Mouse (Mus musculus): ENCODE measurements around the gene Mogat1.
"Not testable (repeated sequence)": the region's sequence is repeated elsewhere in the genome, so short reads cannot be mapped to it uniquely, and the experiment has no call there.

Gene Mogat1

DNA sequence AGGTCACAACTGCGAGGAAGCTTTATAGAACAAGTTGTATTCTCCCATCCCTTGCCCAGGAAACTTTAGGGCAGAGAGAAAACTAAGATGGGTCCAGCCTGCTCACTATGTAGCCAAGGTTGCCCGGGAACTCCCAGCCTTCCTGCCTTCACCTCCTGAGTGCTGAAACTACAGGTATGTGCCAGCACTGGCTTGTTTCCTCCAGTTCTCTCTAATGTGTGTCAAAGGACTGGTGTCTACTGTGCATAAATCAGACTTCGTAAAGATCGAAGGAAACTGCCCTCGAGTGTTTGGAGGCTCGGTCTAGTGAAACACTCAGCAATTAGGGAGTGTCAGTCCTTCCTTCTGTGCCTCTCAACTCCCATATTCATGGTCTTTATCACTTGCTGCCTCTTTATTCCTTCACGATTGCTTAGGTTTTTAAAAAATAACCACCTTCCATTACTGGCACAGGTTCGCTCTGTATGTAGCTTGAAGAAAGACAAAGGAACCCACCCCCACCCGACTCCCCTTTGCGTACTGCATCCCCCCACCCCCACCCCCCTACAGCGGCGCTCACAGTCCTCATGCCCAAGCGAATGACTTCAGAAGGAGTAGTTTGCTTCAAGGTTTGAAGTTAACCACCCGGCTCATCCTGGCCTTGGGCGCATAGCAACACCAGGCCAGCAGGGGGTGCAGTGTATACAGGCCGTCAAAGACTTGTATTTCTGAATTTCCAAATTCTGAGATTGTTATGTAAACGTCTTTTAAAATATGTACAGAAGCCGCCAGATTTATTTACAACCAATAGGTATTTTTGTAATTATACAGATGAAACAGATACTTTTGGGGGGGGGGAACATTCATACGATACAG, 25.7 kb downstream of the Mogat1 start:
- peak; percentile 43 for DNase-seq (ENCODE audit: low read depth)

DNA sequence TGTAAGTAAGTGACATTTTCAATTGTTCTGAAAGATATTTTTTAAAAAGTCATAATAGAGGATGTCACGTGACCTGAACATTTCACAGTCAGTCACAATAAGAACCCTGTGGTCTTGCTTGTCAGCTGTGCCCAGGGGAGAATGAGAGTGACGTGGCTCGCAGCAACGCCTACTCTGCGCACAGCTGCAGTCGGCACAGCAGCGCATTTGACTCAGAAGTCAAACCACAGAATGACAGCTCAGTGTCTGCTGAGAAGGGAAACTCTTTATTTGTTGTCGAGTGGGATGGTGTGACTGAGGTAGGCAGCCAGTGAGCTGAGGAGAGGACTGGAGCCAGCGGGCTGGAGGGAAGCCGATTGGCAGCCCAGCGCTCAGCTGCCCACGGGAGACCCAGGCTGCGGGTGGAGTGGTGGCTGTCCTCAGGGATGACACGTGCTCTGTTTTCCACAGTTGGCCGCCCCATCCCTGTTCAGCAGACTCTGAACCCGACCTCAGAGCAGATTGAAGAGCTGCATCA, 26.8 kb downstream of the Mogat1 start:
- DNase-seq (ENCODE audit: low read depth): no peak

DNA sequence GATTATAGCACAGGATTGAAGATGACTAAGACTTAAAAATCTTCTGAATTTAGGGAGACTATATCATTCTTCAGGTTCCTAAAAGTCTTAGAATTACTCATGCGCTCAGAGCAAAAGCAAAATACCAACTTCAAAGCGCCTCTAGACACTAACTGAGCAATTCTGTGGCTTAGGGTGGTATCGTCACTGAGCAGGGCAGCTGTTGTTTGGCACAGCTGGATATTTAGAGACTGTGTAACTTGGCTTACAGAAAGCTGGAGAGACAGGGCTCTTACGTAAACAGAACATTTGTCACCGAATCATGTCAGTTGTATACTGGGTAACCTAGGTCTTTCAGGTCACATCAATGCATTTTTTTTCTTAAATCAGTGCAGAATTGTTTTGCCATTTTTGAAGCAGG, 27.6 kb downstream of the Mogat1 start:
- DNase-seq (ENCODE audit: low read depth): no peak

DNA sequence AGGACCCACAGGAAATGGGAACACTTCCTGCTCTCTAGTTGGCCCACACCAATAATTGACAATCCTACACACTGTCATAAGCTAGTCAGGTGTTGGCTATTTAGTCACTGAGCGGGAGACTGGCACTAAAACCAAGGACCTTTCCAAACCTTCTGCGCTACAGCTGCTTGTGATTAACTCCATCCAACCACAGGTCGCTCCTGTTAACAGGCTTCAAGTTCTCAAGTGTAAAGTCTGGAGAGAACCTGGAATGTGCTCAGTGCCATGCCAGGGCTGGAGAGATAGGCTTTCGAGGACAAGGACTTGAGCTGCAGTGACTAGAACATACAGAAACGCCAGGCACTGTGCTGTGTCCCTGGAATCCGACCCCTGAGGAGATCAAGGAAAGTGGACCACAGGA, 28.4 kb downstream of the Mogat1 start:
- no peak for DNase-seq (ENCODE audit: low read depth)

DNA sequence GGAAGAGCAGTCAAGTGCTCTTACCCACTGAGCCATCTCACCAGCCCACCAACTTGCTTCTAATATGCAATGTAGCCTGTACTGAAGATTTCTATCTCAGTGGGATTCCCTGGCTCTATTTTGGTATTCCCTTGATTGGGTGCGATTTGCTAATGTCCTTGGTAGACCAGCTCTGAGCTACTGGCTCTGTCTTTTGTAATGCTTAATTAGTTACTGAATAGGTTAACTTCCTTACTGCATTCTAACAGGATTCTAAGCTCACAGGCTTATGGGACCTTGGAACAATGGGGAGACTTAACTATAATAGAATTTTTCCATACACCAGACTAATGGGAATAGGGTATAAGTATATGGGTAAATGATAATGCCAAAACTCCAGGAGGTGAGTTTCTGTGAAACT, 32.8 kb downstream of the Mogat1 start:
- DNase-seq (ENCODE audit: low read depth): not testable (repeated sequence)

DNA sequence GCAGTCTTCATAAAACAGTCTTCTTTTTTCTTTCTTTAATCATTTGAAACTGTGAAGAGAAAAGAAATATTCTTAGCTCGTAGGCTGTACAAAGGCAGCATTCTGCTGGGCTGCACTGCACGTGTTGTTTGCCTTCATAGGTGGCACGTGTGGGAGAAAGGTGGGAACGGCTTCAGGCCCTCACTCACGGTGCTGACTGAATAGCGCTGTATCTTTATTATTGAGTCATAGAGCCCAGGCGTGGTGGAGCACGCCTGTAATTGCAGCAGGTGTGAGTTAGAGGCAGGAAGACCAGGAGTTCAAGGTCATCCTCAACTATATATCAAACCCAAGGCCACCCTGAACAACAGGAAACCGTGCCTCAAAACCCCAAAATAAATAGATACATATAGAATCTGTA, 35.5 kb downstream of the Mogat1 start:
- DNase-seq (ENCODE audit: low read depth): no peak

DNA sequence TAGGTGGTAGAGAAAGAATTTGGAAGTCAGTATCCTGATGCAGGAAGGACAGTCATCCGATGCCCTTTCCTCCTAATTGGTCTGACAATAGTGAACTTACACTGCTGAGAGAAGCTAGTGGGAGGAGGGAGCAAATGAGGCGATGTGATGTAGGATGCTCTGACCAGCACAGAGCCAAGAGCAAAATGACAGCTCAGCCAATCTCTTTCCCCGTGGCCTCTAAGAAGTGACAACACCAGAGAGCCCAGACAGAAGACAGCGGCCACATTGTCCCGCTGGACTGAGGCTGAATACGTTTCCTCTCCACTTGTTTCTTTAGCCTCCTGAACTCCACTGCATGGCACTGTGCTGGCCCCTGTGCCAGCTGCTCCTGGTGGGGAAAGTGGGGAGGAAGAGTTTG, 38.2 kb downstream of the Mogat1 start:
- no peak for DNase-seq (ENCODE audit: low read depth)

DNA sequence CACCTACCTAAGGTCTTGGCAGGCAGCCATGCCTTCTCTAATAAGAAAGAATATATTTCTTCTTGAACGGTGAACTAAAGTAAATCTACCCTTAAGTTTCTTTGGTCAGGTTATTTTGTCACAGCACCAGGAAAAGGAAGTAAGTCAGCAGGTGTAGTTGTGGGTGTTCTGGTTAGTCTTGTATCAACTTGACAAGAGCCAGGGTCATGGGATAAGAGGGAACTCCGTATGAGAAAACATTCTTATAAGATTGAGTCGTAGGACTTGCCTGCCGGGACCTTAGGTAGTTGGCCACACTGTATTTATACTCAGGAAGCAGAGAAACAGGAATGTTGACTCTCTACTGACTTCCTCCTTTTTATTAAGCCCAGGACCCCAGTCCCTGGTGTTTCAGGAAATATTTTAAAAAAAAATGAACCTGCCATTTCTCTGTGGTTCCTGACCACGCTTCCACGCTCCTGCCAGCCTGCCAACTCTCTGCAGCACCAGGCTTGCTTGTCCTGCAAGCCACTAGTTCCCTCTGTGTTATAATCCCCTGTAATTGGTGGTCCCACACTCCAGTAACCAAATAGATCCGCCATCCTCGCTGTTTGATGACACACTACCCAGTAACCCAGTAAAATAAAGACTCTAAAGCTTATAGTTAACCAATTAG, 43.3 kb downstream of the Mogat1 start:
- no peak for DNase-seq (ENCODE audit: low read depth)

DNA sequence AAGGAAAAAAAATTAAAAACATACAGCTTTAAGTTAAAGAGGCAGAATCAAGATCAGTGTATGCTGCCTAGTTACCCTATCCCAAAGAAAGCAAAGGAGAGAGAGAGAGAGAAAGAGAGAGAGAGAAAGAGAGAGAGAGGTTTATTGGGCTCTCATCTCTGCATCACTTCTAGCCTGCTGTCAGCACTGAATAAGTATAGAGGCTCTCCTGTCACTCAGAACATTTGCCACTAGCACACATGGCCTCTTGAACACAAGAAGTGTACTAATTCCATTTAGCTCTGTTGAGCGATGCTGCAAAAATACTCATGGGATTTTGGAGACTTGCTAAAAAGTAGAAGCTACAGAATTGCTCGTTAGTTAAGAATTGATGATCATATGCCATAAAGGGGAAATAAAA, 56.2 kb downstream of the Mogat1 start:
- DNase-seq (ENCODE audit: low read depth): no peak

DNA sequence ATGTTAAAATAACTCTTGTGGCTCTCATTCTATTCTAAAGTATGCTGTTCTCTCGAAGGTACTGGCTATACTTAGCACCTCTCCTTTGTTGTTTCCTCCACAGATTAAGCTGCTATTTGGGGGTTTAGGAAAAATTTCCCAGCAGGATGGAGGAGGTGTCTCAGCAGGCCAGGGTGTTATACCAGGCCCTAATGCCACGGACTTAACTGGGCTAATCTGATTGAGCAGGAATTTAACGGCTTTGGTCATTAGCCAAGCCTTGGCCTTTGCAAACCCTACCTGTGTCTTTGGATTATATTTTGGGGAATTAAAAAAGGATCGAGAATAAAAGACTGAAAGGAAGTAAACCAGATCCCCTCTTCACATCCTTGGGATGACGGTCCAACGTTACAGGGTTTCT, 56.6 kb downstream of the Mogat1 start:
- no peak for DNase-seq (ENCODE audit: low read depth)

DNA sequence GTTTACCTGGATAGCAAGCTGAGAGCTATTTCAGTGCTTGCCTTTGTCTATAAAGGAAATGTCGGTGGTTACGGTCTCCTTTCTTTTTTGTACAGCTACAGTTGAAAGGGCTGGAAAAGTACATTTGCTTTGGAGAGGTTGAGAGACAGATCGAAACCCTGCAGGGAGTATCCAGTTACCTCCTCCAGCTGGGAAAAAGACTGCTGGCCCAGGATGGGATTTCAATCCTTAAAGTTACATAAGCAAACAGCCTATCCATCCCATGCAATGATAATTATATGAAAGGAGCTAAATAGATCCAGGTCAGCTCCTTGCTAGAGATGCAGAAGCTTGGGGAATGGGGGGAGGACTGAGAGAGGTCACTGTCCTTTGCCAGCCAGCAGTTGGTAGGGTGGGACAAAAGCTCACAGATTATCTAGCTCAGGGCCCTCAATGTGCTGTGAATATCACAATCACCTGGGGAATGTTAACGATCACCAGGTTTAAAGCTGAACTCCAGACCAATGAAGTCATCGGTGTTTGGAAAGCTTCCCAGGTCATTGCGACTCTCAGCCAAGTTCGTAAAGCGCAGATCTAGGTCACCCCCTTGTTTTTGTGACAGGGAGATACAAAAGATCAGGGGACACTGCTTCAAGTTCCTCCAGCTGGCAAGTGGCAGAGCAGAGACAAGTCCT, 57.2 kb downstream of the Mogat1 start:
- DNase-seq (ENCODE audit: low read depth): no peak

DNA sequence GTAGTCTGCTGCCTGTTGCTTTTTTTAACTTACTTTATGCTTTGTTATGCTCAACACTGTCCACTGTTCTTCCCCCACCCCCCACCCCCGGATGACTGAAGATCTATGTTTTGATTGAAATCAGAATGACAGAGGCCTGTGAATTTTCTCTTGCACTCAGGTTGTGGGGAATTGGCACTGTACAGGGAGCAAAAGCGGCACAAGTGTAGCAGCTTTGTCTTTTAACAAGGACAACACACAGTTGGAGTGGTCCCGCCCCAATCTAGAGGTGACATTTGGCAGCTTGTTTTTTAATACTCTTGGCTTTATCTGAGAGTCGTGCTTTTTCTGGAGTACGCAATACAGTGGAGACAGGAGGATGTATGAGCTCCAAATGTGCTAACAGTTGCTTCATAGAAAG, 58.8 kb downstream of the Mogat1 start:
- no peak for DNase-seq (ENCODE audit: low read depth)

DNA sequence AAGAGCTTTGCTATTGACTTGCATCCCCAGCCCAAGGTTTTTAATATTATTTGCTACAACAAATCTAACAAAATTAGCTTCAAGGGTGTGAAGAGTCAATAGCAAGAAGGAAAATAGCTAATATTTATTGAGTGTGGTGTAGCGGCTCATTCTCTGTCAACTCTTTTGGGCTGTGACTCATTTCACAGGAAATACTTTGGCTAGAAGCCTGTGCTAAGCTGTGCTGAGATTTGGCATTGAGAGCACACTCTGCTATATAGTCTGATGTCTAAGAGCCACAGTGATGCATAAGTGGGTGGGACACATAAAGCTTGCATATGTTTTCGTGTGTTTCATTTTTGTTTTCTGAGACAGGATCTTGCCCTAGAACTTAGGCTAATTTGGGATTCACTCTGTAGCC, 74.3 kb downstream of the Mogat1 start:
- DNase-seq (ENCODE audit: low read depth): no peak

DNA sequence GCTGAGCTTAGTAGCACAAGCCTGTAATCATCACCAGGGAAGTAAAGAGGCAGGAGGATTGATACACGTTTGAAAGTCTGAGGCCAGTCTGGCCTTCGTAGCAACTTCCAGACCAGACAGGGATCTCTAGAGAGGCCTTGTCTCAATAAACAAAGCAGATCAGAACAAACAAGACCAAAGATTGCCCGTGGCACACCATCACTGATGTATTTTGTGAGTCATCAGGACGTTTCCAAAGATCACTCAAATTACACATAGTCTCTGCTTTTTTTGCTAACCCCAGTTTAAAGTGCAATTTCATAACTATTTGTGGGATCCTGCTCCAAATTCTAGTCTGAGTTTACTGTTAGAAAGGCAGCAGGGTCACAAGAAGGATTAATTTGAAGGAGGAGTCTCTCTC, 76.2 kb downstream of the Mogat1 start:
- DNase-seq (ENCODE audit: low read depth): no peak

Data from c-Kit-positive CD71-positive TER-119-negative erythroid progenitor cells, embryonic 14.5 days (primary cell).